Mouse (Mus musculus): Measurements from ENCODE around the gene Tfb1m. TPM values are rescaled to one million over a fixed set of nuclear protein-coding genes. Genes with fewer than 3 reads are reported as not detected.

Gene Tfb1m
- polyA plus RNA-seq, 1 experiment = 9.5 TPM

DNA sequence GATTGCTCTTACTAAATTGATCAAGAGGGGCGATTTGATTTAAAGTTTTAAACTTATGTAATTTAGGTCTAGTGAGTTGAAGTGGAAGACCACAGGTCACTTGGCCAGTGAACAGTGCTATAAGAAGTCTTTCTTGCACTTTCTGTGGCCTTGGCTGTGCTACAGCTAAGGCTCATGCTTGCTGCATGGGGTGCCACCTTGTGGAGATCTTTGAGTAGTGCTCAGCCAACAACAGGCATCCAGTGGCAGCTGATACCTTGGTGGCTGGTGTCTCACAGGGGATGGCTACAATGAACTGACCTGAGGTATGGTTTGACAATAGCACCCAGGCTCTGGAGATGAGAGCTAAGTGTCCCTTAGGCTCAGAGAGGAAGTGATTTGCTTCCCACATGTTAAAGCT lies 47.7 kb downstream of the Tfb1m start:
- TF ChIP-seq POLR2A (IDR thresholded peaks at IDR 0.05; ENCODE audit: borderline replicate concordance, extremely low read depth, insufficient read depth, insufficient read length, poor library complexity, severe bottlenecking) (no peak), CTCF (IDR thresholded peaks at IDR 0.05; ENCODE audit: borderline replicate concordance, extremely low read depth, insufficient read depth, insufficient read length) (peak; percentile 88)
- DNase-seq (ENCODE audit: low read depth) = peak; percentile 85

DNA sequence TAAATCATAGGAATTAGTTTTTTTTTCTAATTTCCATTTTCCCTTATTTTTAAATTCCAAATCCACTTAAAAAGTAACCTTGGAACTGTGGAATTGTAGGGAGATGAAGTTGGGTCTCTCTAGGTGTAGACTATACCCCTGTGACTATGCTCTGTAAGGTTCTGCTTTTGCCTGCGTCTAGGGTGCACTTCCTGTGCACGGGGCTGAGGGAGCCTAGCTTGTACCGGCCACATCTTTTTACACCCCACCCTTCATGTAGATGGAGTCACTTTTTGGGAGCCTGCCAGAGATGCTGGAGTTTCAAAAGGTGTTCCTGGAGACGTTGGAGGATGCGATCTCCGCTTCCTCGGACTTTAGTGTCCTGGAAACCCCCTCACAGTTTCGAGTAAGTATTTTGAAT lies 51.1 kb downstream of the Tfb1m start:
- DNase-seq (ENCODE audit: low read depth) = no peak
- TF ChIP-seq CTCF (IDR thresholded peaks at IDR 0.05; ENCODE audit: borderline replicate concordance, extremely low read depth, insufficient read depth, insufficient read length) (no peak), POLR2A (IDR thresholded peaks at IDR 0.05; ENCODE audit: borderline replicate concordance, extremely low read depth, insufficient read depth, insufficient read length, poor library complexity, severe bottlenecking) (no peak)

- TF ChIP-seq POLR2A (IDR thresholded peaks at IDR 0.05; ENCODE audit: borderline replicate concordance, extremely low read depth, insufficient read depth, insufficient read length, poor library complexity, severe bottlenecking) (no peak), CTCF (IDR thresholded peaks at IDR 0.05; ENCODE audit: borderline replicate concordance, extremely low read depth, insufficient read depth, insufficient read length) (no peak)
- DNase-seq (ENCODE audit: low read depth) = no peak
Measured at GRCm38 (mm10) chr17:3505711-3506110, 51.9 kb downstream of the Tfb1m start.

DNA sequence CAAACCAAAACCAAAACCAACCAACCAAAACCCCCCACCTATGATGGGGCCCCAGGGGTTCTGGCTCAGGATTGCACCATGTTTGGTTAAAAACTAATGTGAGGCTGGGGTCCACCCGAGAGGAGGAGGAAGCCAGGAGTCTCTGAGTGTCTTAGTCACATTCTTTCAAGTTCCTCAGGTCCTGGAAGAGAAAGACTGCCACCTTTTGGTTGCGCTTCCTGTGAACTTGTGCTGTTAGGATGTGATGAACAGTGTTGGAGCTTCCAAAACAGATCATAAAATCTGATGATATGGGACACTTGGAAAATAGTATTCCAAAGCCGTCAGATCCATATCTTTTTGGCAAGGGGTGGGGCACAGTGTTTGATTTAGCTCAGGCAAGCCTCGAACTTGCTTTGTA lies 56.6 kb downstream of the Tfb1m start:
- DNase-seq (ENCODE audit: low read depth) = no peak
- no peak for TF ChIP-seq POLR2A (IDR thresholded peaks at IDR 0.05; ENCODE audit: borderline replicate concordance, extremely low read depth, insufficient read depth, insufficient read length, poor library complexity, severe bottlenecking)
- no peak for TF ChIP-seq CTCF (IDR thresholded peaks at IDR 0.05; ENCODE audit: borderline replicate concordance, extremely low read depth, insufficient read depth, insufficient read length)

DNA sequence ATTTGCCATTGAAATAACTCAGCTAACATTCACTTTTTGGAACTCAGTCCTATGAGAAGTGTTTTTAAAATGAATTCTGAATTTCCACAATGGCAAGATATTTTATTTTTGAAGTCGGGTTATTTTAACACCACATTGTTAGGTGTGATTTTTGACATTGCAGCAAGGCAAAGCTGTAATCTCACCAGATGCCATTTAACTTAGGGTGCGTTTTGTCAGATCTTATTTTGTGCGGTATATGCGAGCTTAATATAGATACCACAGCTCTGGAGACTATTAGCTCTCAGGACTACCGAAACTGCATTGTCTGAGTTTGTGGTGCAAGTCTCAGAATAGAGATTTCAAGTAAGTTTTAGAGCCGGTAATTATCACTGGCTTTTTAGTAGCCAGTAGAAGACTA lies 57.5 kb downstream of the Tfb1m start:
- TF ChIP-seq CTCF (IDR thresholded peaks at IDR 0.05; ENCODE audit: borderline replicate concordance, extremely low read depth, insufficient read depth, insufficient read length) (no peak), POLR2A (IDR thresholded peaks at IDR 0.05; ENCODE audit: borderline replicate concordance, extremely low read depth, insufficient read depth, insufficient read length, poor library complexity, severe bottlenecking) (no peak)
- no peak for DNase-seq (ENCODE audit: low read depth)

DNA sequence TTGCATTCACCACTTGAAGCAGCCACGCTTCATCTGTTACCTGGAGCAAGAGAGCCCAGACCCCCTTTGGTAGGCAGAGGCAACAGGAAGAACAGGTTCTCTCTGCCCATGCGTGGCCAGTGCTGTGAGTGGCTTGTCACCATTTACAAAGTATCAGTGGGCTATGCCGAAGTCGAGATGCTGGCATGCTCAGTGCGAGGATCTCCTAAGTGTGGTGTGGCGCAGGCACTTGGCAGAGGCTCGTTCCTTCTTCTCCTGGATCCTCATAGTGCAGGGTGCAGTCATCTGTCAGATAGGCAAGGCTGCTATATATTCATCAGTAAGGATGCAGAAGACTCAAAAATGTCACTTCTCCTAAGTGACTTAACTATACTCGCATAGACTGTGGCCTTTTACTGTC lies 58.1 kb downstream of the Tfb1m start:
- no peak for DNase-seq (ENCODE audit: low read depth)
- no peak for TF ChIP-seq CTCF (IDR thresholded peaks at IDR 0.05; ENCODE audit: borderline replicate concordance, extremely low read depth, insufficient read depth, insufficient read length)
- no peak for TF ChIP-seq POLR2A (IDR thresholded peaks at IDR 0.05; ENCODE audit: borderline replicate concordance, extremely low read depth, insufficient read depth, insufficient read length, poor library complexity, severe bottlenecking)

- TF ChIP-seq CTCF (IDR thresholded peaks at IDR 0.05; ENCODE audit: borderline replicate concordance, extremely low read depth, insufficient read depth, insufficient read length) = no peak
- no peak for TF ChIP-seq POLR2A (IDR thresholded peaks at IDR 0.05; ENCODE audit: borderline replicate concordance, extremely low read depth, insufficient read depth, insufficient read length, poor library complexity, severe bottlenecking)
- no peak for DNase-seq (ENCODE audit: low read depth)
Measured at GRCm38 (mm10) chr17:3498580-3498979, 59.0 kb downstream of the Tfb1m start.

GRCm38 (mm10) chr17:3498086-3498485 lies 59.5 kb downstream of the Tfb1m start:
- peak; percentile 51 for DNase-seq (ENCODE audit: low read depth)
- no peak for TF ChIP-seq POLR2A (IDR thresholded peaks at IDR 0.05; ENCODE audit: borderline replicate concordance, extremely low read depth, insufficient read depth, insufficient read length, poor library complexity, severe bottlenecking)
- peak; percentile 53; the same call in 1 of the 2 replicates for TF ChIP-seq CTCF (IDR thresholded peaks at IDR 0.05; ENCODE audit: borderline replicate concordance, extremely low read depth, insufficient read depth, insufficient read length)

DNA sequence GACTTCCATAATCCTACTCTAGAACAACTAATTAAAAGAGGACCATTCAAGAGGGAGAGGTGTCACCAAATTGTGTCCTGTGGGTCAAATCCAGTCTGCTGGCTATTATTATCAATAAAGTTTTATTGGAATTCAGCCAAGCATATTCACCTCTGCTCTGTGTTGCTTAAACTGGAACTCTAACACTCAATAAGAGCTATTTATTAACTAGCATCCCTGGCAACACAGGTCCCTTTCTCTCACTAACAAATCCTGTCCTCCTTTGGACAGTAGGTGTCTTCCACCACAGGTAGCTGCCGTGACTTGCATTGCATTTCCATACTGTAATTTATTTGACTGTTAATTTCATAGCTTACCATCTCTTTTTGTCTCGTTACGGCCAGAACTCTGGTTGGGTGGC lies 61.5 kb downstream of the Tfb1m start:
- TF ChIP-seq CTCF (IDR thresholded peaks at IDR 0.05; ENCODE audit: borderline replicate concordance, extremely low read depth, insufficient read depth, insufficient read length) = no peak
- TF ChIP-seq POLR2A (IDR thresholded peaks at IDR 0.05; ENCODE audit: borderline replicate concordance, extremely low read depth, insufficient read depth, insufficient read length, poor library complexity, severe bottlenecking) = no peak
- DNase-seq (ENCODE audit: low read depth) = no peak

- no peak for DNase-seq (ENCODE audit: low read depth)
Measured at GRCm38 (mm10) chr17:3495576-3495975, 62.0 kb downstream of the Tfb1m start.

DNA sequence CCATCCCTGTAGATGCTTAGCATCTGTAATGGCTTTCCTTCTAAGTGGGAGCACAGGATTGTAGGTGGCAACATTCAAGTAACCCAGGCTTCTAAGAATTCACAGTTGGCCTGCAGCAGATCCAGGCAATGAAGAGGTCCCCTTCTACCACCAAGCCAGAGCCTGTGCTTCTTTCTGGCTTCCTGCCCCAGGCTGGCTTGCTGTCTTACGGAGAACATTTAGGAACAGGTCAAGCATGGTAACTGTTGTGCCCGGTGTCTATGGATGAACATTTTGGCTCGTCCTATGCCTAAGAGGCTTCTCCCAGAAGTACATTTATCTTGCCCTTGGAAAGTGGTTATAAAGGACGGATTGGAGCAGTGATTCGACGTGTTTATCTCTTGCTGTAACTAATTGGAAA lies 65.9 kb downstream of the Tfb1m start:
- no peak for TF ChIP-seq POLR2A (IDR thresholded peaks at IDR 0.05; ENCODE audit: borderline replicate concordance, extremely low read depth, insufficient read depth, insufficient read length, poor library complexity, severe bottlenecking)
- no peak for TF ChIP-seq CTCF (IDR thresholded peaks at IDR 0.05; ENCODE audit: borderline replicate concordance, extremely low read depth, insufficient read depth, insufficient read length)
- DNase-seq (ENCODE audit: low read depth) = no peak

More at GRCm38 (mm10) chr17:3495576-3495975, 62.0 kb downstream of the Tfb1m start:
- TF ChIP-seq CTCF (IDR thresholded peaks at IDR 0.05; ENCODE audit: borderline replicate concordance, extremely low read depth, insufficient read depth, insufficient read length) (no peak), POLR2A (IDR thresholded peaks at IDR 0.05; ENCODE audit: borderline replicate concordance, extremely low read depth, insufficient read depth, insufficient read length, poor library complexity, severe bottlenecking) (no peak)

- no peak for DNase-seq (ENCODE audit: low read depth)
- TF ChIP-seq POLR2A (IDR thresholded peaks at IDR 0.05; ENCODE audit: borderline replicate concordance, extremely low read depth, insufficient read depth, insufficient read length, poor library complexity, severe bottlenecking) (no peak), CTCF (IDR thresholded peaks at IDR 0.05; ENCODE audit: borderline replicate concordance, extremely low read depth, insufficient read depth, insufficient read length) (no peak)
Measured at GRCm38 (mm10) chr17:3491065-3491464, 66.5 kb downstream of the Tfb1m start.

Data from brain, embryonic 14.5 days (tissue).